Mouse (Mus musculus) liver, embryonic 14.5 days (tissue): ENCODE data around the gene Whamm. TPM values are rescaled to one million over a fixed set of nuclear protein-coding genes. Genes with fewer than 3 reads are reported as not detected.

ENCODE experiments used
- ATAC-seq: fragments of 200-750 bp; cut with Nextera tagmentation; 2 replicates; pipeline ENCODE4 v1.8.0; 2017; ENCODE audit warnings: moderate number of reproducible peaks, mild to moderate bottlenecking, moderate library complexity; ENCODE audit not compliant: insufficient read depth
- DNase-seq, 3 experiments: peaks; one replicate each; pipeline ENCODE4 v3.0.0-alpha.2; 2012 to 2013; ENCODE audit warnings: low read depth in 3 of 3, low spot score in 3 of 3
- H3K27ac ChIP-seq: fragments of 300-500 bp; sonication (generic); 2 replicates; pipeline ENCODE4 v1.5.1; 2014; ENCODE audit warnings: moderate library complexity, mild to moderate bottlenecking, control low read depth, inconsistent platforms
- H3K27me3 ChIP-seq: fragments of 300-500 bp; sonication (generic); 2 replicates; pipeline ENCODE4 v1.6.1; 2014; ENCODE audit warnings: mild to moderate bottlenecking, low read length, moderate library complexity; ENCODE audit not compliant: control insufficient read depth, insufficient read depth
- H3K36me3 ChIP-seq: fragments of 300-500 bp; sonication (generic); replicated peaks from 2 replicates; pipeline ENCODE4 v1.6.1; 2014; ENCODE audit warnings: low read depth; ENCODE audit not compliant: control insufficient read depth, insufficient read depth
- H3K4me1 ChIP-seq, 2 experiments: fragments of 200-500 bp in 1 of 2; fragments of 300-500 bp in 1 of 2; sonication (generic) in 1 of 2; replicated peaks; 2 replicates each; pipeline ENCODE4 v1.6.1; 2012 to 2014; ENCODE audit warnings: antibody characterized with exemption in 1 of 2, inconsistent platforms in 1 of 2, low read length in 1 of 2; ENCODE audit not compliant: control insufficient read depth in 2 of 2, insufficient read depth in 2 of 2
- H3K4me2 ChIP-seq: fragments of 300-500 bp; sonication (generic); 2 replicates; pipeline ENCODE4 v1.6.1; 2014; ENCODE audit warnings: low read depth, mild to moderate bottlenecking, control low read depth, moderate library complexity
- H3K4me3 ChIP-seq, 2 experiments: fragments of 200-500 bp in 1 of 2; fragments of 300-500 bp in 1 of 2; sonication (generic) in 1 of 2; 2 replicates each; pipeline ENCODE4 v1.5.1; 2012 to 2014; ENCODE audit warnings: low read depth in 2 of 2, low read length in 2 of 2, mild to moderate bottlenecking in 2 of 2, control low read depth in 1 of 2, inconsistent platforms in 1 of 2, moderate library complexity in 1 of 2; ENCODE audit not compliant: insufficient read depth in 1 of 2
- H3K9ac ChIP-seq: fragments of 300-500 bp; sonication (generic); replicated peaks from 2 replicates; pipeline ENCODE4 v1.6.1; 2014; ENCODE audit warnings: mild to moderate bottlenecking, control low read depth, moderate library complexity
- H3K9me3 ChIP-seq: fragments of 300-500 bp; sonication (generic); 2 replicates; pipeline ENCODE4 v1.6.1; 2016; ENCODE audit warnings: low read length, mixed read lengths; ENCODE audit not compliant: control insufficient read depth
- CTCF ChIP-seq: IDR thresholded peaks from 2 replicates; pipeline ENCODE4 v1.5.1; 2016; ENCODE audit warnings: antibody characterized with exemption, low read depth, control low read depth
- EP300 ChIP-seq: IDR thresholded peaks from 2 replicates; pipeline ENCODE4 v1.6.1; 2016; ENCODE audit warnings: antibody characterized with exemption, low read depth
- WGBS: fragments of 180-500 bp; shearing (Covaris S2); extraction: QIAGEN DNeasy Blood & Tissue Kit; methylation state at CpG from one replicate; pipeline ENCODE4 v1.1.7; 2014; ENCODE audit not compliant: insufficient replicate concordance; 5-methylcytosine and 5-hydroxymethylcytosine counted together
- polyA plus RNA-seq, 2 experiments: library from polyadenylated mRNA; depleted of rRNA in 1 of 2; stranded (reverse) in 1 of 2; unstranded in 1 of 2; fragments of >200 nt; fragmentation: Nextera tagmentation in 1 of 2; extraction: Ambion mirVana in 1 of 2; gene quantifications; 2 replicates each; pipeline versions ENCODE4 v1.2.1 to v1.2.3; 2012 to 2014

The Whamm gene
- 4.3 and 6.9 TPM in 2 replicates for polyA plus RNA-seq (2012; rRNA removed)
- 6.2 and 6.3 TPM in 2 replicates for polyA plus RNA-seq (2014; fragmentation: Nextera tagmentation; extraction: Ambion mirVana)

- Histone ChIP-seq H3K9ac (peak within 1 kb of the TSS; percentile 65), H3K4me3 (peak within 1 kb of the TSS; percentile 67 to 80), H3K4me1 (peaks cover 13 to 14% of the 10 kb centered on the region in 2 experiments), H3K4me2 (peak within 1 kb of the TSS; percentile 89), H3K27me3 (no peaks in the 10 kb centered on the region), H3K27ac (peak within 1 kb of the TSS; percentile 85), H3K36me3 (peaks cover 9% of the 10 kb centered on the region), H3K9me3 (no peaks in the 10 kb centered on the region)
- ATAC-seq (peak; percentile 97), DNase-seq (peak; percentile 93 to 95 (median 93))
- TF ChIP-seq EP300, result no peak
- TF ChIP-seq CTCF, result peak; percentile 48
- under 1% methylated on average over 79 of the region's 96 CpGs for WGBS
These were observed at the start of gene Whamm for GRCm38 (mm10) chr7:81571108-81571940. Whamm (plus strand) TSS chr7:81571266.

GRCm38 (mm10) chr7:81523008-81523662, 47.9 kb upstream of the Whamm start:
- Histone ChIP-seq H3K9ac (peak overlapping the region; percentile 85), H3K4me1 (peaks cover 3 to 11% of the 10 kb centered on the region in 2 experiments; a peak in 3 of 4 replicates), H3K36me3 (peaks cover 4% of the 10 kb centered on the region), H3K27me3 (no peaks in the 10 kb centered on the region), H3K4me3 (peak overlapping the region; percentile 88 to 91), H3K9me3 (no peaks in the 10 kb centered on the region), H3K4me2 (peak overlapping the region; percentile 93), H3K27ac (peak overlapping the region; percentile 64)
- under 1% methylated on average over 31 of the region's 31 CpGs for WGBS
- no peak for TF ChIP-seq EP300
- peak; percentile 34 for TF ChIP-seq CTCF
- DNase-seq, result peak; percentile 78 to 88 (median 78)
- peak; percentile 96 for ATAC-seq

- peak; percentile 33; the same call in 1 of the 2 replicates for ATAC-seq
- H3K9me3 ChIP-seq, result no peaks in the 10 kb centered on the region
- TF ChIP-seq EP300, result no peak
- TF ChIP-seq CTCF, result no peak
- peak overlapping the region; percentile 93 for H3K4me2 ChIP-seq
- WGBS, result 7% methylated on average over 13 of the region's 13 CpGs
- H3K27me3 ChIP-seq, result no peaks in the 10 kb centered on the region
- H3K36me3 ChIP-seq, result peaks cover 4% of the 10 kb centered on the region
- H3K4me3 ChIP-seq, result peak overlapping the region; percentile 88 to 91
- peak overlapping the region; percentile 85 for H3K9ac ChIP-seq
- H3K27ac ChIP-seq, result peak overlapping the region; percentile 64
- peaks cover 3 to 11% of the 10 kb centered on the region in 2 experiments; a peak in 3 of 4 replicates for H3K4me1 ChIP-seq
- DNase-seq, result no peak
These were observed 47.4 kb upstream of the Whamm start for GRCm38 (mm10) chr7:81523663-81524017.

GRCm38 (mm10) chr7:81528918-81529317, 42.1 kb upstream of the Whamm start:
- DNase-seq (no peak), ATAC-seq (no peak)
- Histone ChIP-seq H3K9ac (no peak overlapping the region), H3K4me3 (no peak overlapping the region), H3K9me3 (no peaks in the 10 kb centered on the region), H3K4me2 (no peak overlapping the region), H3K27me3 (no peaks in the 10 kb centered on the region), H3K27ac (no peak overlapping the region), H3K4me1 (peaks cover 0 to 8% of the 10 kb centered on the region in 2 experiments; a peak in 3 of 4 replicates), H3K36me3 (peaks cover 30% of the 10 kb centered on the region)
- no peak for TF ChIP-seq EP300
- no peak for TF ChIP-seq CTCF
- WGBS, result 80% methylated on average over 8 of the region's 8 CpGs

GRCm38 (mm10) chr7:81531462-81531861, 39.6 kb upstream of the Whamm start:
- Histone ChIP-seq H3K27me3 (no peaks in the 10 kb centered on the region), H3K4me2 (no peak overlapping the region), H3K9ac (no peak overlapping the region), H3K9me3 (no peaks in the 10 kb centered on the region; the same call in 1 of the 2 replicates), H3K36me3 (peaks cover 30% of the 10 kb centered on the region), H3K27ac (no peak overlapping the region), H3K4me3 (no peak overlapping the region), H3K4me1 (0 out of 4 replicates have a peak, but pooled peaks cover 0 to under 1% of the 10 kb centered on the region in 2 experiments)
- no peak for TF ChIP-seq CTCF
- no peak for TF ChIP-seq EP300
- WGBS, result 81% methylated on average over 1 of the region's 1 CpGs
- DNase-seq (no peak), ATAC-seq (no peak)
